Mouse (Mus musculus): ENCODE results near the gene Creb5. TPM values are rescaled to one million over a fixed set of nuclear protein-coding genes. Genes with fewer than 3 reads are reported as not detected.

Creb5 gene
- polyA plus RNA-seq, 1 experiment, result 0.02 TPM

- H3K9me3 ChIP-seq (ENCODE audit: control insufficient read depth, low read length), result no peaks in the 10 kb centered on the region
- H3K36me3 ChIP-seq (ENCODE audit: control insufficient read depth), result no peaks in the 10 kb centered on the region
- no peaks in the 10 kb centered on the region for H3K4me1 ChIP-seq (ENCODE audit: control insufficient read depth)
- H3K27me3 ChIP-seq (ENCODE audit: control insufficient read depth), result no peaks in the 10 kb centered on the region
- TF ChIP-seq TAL1 (IDR thresholded peaks at IDR 0.05; ENCODE audit: low read length), result no peak
- TF ChIP-seq GATA1 (IDR thresholded peaks at IDR 0.05; ENCODE audit: low read length), result no peak
- no peak overlapping the region for H3K4me3 ChIP-seq (replicated peaks)
Observed at GRCm38 (mm10) chr6:53508847-53509494, 221.9 kb downstream of the Creb5 start.

DNA sequence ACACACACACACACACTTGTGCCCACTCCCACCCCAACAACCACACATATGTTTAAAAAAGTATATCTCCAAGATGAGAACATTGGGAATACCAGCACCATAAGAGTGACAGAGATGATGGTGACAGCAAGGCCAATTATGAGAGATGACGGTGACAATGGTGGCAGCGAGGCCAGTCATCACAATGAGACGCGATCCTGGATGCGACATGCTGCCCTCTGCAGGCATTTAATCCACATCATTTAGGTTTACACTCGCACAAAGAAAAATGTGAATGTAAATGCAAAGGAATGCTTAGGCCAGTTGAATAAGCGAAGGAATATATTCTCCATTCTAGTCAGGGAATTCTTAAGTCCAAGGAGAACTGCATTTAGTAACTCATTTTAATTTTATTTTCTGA lies 222.9 kb downstream of the Creb5 start:
- no peak overlapping the region for H3K4me3 ChIP-seq (replicated peaks)
- no peaks in the 10 kb centered on the region for H3K27me3 ChIP-seq (ENCODE audit: control insufficient read depth)
- TF ChIP-seq TAL1 (IDR thresholded peaks at IDR 0.05; ENCODE audit: low read length), result no peak
- TF ChIP-seq GATA1 (IDR thresholded peaks at IDR 0.05; ENCODE audit: low read length), result no peak
- H3K36me3 ChIP-seq (ENCODE audit: control insufficient read depth), result no peaks in the 10 kb centered on the region
- H3K4me1 ChIP-seq (ENCODE audit: control insufficient read depth), result no peaks in the 10 kb centered on the region
- H3K9me3 ChIP-seq (ENCODE audit: control insufficient read depth, low read length), result no peaks in the 10 kb centered on the region

DNA sequence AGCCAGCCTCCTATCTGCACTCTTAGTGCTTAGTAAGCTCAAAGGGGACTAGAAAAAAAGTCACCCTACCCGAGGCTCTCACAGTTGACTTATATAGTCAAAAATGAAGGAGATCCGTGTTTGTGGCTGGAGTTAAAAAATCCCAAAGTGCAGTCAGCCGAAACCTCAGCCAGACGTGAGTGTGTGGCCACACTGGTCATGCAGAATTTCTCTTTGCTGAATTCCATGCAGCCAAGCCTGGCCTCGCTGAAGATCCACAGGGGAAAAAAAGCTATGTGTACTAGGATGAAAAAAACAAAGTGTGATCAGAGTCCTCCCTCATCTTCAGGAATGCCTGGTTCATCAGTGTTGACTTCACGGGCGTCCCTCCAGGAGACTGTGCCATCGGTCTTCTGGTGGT lies 225.2 kb downstream of the Creb5 start:
- TF ChIP-seq TAL1 (IDR thresholded peaks at IDR 0.05; ENCODE audit: low read length) (no peak), GATA1 (IDR thresholded peaks at IDR 0.05; ENCODE audit: low read length) (no peak)
- Histone ChIP-seq H3K4me1 (ENCODE audit: control insufficient read depth) (no peaks in the 10 kb centered on the region), H3K4me3 (replicated peaks) (no peak overlapping the region), H3K27me3 (ENCODE audit: control insufficient read depth) (no peaks in the 10 kb centered on the region), H3K9me3 (ENCODE audit: control insufficient read depth, low read length) (no peaks in the 10 kb centered on the region), H3K36me3 (ENCODE audit: control insufficient read depth) (no peaks in the 10 kb centered on the region)

GRCm38 (mm10) chr6:53513380-53513779 lies 226.3 kb downstream of the Creb5 start:
- no peaks in the 10 kb centered on the region for H3K36me3 ChIP-seq (ENCODE audit: control insufficient read depth)
- no peak for TF ChIP-seq TAL1 (IDR thresholded peaks at IDR 0.05; ENCODE audit: low read length)
- TF ChIP-seq GATA1 (IDR thresholded peaks at IDR 0.05; ENCODE audit: low read length), result no peak
- no peaks in the 10 kb centered on the region for H3K4me1 ChIP-seq (ENCODE audit: control insufficient read depth)
- no peak overlapping the region for H3K4me3 ChIP-seq (replicated peaks)
- H3K27me3 ChIP-seq (ENCODE audit: control insufficient read depth), result no peaks in the 10 kb centered on the region
- no peaks in the 10 kb centered on the region for H3K9me3 ChIP-seq (ENCODE audit: control insufficient read depth, low read length)

DNA sequence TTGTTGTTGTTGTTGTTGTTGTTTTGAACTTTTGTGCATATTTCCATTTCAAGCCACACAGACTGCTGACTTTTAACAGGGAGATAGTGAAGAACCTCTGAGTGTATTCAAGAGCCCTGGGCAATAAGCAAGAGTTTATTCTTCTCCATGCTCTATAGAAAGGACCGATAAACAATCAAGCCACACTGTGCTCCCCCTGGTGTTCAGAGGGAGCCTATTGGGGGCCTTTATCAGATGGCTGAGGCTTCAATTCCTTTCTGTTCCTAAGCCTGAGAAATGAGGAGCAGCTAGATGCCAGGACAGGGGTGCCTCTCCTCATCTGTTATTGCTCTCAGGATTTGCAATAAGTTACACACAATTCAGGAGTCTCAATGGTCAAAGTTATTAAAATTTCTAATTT lies 227.8 kb downstream of the Creb5 start:
- Histone ChIP-seq H3K9me3 (ENCODE audit: control insufficient read depth, low read length) (no peaks in the 10 kb centered on the region), H3K4me3 (replicated peaks) (no peak overlapping the region), H3K27me3 (ENCODE audit: control insufficient read depth) (no peaks in the 10 kb centered on the region), H3K36me3 (ENCODE audit: control insufficient read depth) (no peaks in the 10 kb centered on the region), H3K4me1 (ENCODE audit: control insufficient read depth) (no peaks in the 10 kb centered on the region)
- TF ChIP-seq TAL1 (IDR thresholded peaks at IDR 0.05; ENCODE audit: low read length), result no peak
- no peak for TF ChIP-seq GATA1 (IDR thresholded peaks at IDR 0.05; ENCODE audit: low read length)

GRCm38 (mm10) chr6:53515611-53516010 lies 228.5 kb downstream of the Creb5 start:
- Histone ChIP-seq H3K27me3 (ENCODE audit: control insufficient read depth) (no peaks in the 10 kb centered on the region), H3K36me3 (ENCODE audit: control insufficient read depth) (no peaks in the 10 kb centered on the region), H3K4me1 (ENCODE audit: control insufficient read depth) (no peaks in the 10 kb centered on the region), H3K4me3 (replicated peaks) (no peak overlapping the region), H3K9me3 (ENCODE audit: control insufficient read depth, low read length) (no peaks in the 10 kb centered on the region)
- TF ChIP-seq TAL1 (IDR thresholded peaks at IDR 0.05; ENCODE audit: low read length) (no peak), GATA1 (IDR thresholded peaks at IDR 0.05; ENCODE audit: low read length) (no peak)

DNA sequence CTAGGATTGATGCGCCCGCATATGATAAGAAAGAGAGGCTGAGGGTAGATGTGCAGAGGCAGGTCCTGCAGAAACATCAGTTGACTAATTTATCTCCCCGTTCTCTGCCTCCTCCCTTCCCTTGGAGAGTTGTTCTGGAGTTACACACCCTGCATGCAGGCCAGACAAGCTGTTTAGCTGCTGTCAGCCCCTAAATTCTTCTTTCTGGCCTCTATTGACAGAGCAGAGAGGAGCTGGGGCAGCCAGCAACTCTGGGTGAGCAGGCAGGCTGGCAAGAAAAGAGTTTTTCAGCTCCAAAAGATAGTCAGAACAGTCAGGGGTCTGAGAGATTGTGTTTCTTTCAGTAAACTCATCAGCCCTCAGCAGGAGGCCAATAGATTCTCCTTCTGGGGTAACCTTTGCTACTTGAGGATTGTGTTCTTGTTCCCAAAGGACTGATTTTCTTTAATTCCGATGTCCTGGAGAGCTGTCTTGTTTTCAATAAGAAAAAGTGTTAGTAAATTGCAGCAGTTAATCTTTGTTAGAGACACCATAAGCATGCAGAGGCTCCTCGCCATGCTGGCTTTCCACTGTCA lies 230.4 kb downstream of the Creb5 start:
- H3K4me1 ChIP-seq (ENCODE audit: control insufficient read depth), result no peaks in the 10 kb centered on the region
- no peak overlapping the region for H3K4me3 ChIP-seq (replicated peaks)
- TF ChIP-seq TAL1 (IDR thresholded peaks at IDR 0.05; ENCODE audit: low read length) (no peak), GATA1 (IDR thresholded peaks at IDR 0.05; ENCODE audit: low read length) (no peak)
- H3K27me3 ChIP-seq (ENCODE audit: control insufficient read depth), result no peaks in the 10 kb centered on the region
- no peaks in the 10 kb centered on the region for H3K36me3 ChIP-seq (ENCODE audit: control insufficient read depth)
- H3K9me3 ChIP-seq (ENCODE audit: control insufficient read depth, low read length), result no peaks in the 10 kb centered on the region

- Histone ChIP-seq H3K9me3 (ENCODE audit: control insufficient read depth, low read length) (no peaks in the 10 kb centered on the region), H3K4me3 (replicated peaks) (no peak overlapping the region), H3K27me3 (ENCODE audit: control insufficient read depth) (no peaks in the 10 kb centered on the region), H3K4me1 (ENCODE audit: control insufficient read depth) (no peaks in the 10 kb centered on the region), H3K36me3 (ENCODE audit: control insufficient read depth) (no peaks in the 10 kb centered on the region)
- no peak for TF ChIP-seq GATA1 (IDR thresholded peaks at IDR 0.05; ENCODE audit: low read length)
- no peak for TF ChIP-seq TAL1 (IDR thresholded peaks at IDR 0.05; ENCODE audit: low read length)
Observed at GRCm38 (mm10) chr6:53523743-53524497, 236.8 kb downstream of the Creb5 start.

DNA sequence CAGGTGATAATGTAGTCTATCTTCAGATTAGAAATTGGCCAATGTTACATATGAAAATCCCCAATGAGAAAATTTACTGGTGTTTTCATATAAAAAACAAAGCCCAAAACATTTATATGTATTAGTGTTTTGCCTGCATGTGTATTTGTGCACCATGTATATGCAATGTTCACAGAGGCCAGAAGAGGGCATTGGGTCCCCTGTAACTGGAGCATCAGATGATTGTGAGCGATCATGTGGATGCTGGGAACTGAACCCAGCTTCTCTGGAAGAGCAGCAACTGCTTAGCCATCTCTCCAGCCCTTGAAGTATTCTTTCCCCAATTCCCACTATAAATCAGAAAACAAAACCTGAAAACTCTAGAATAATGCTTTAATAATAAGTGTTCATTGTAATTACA lies 239.4 kb downstream of the Creb5 start:
- no peaks in the 10 kb centered on the region for H3K36me3 ChIP-seq (ENCODE audit: control insufficient read depth)
- TF ChIP-seq TAL1 (IDR thresholded peaks at IDR 0.05; ENCODE audit: low read length) (no peak), GATA1 (IDR thresholded peaks at IDR 0.05; ENCODE audit: low read length) (no peak)
- no peaks in the 10 kb centered on the region for H3K4me1 ChIP-seq (ENCODE audit: control insufficient read depth)
- H3K4me3 ChIP-seq (replicated peaks), result no peak overlapping the region
- no peaks in the 10 kb centered on the region for H3K27me3 ChIP-seq (ENCODE audit: control insufficient read depth)
- H3K9me3 ChIP-seq (ENCODE audit: control insufficient read depth, low read length), result no peaks in the 10 kb centered on the region

All from erythroblast, embryonic 14.5 days (primary cell).